Mouse (Mus musculus) heart, embryonic 11.5 days (tissue): ENCODE measurements around the gene Cdkn1a. TPM values are rescaled to one million over a fixed set of nuclear protein-coding genes. Genes with fewer than 3 reads are reported as not detected.

ENCODE experiments used
- ATAC-seq: fragments of 200-750 bp; cut with Nextera tagmentation; replicated peaks from 2 replicates; pipeline ENCODE4 v1.8.0; 2017; ENCODE audit warnings: moderate library complexity; ENCODE audit not compliant: insufficient number of reproducible peaks, low FRiP score, low TSS enrichment
- H3K27ac ChIP-seq: fragments of 300-500 bp; sonication (generic); 2 replicates; pipeline ENCODE4 v1.5.1; 2014; ENCODE audit warnings: mild to moderate bottlenecking, low read depth, low read length
- H3K27me3 ChIP-seq: fragments of 300-500 bp; sonication (generic); 2 replicates; pipeline ENCODE4 v1.6.1; 2014; ENCODE audit warnings: mild to moderate bottlenecking, low read length, mixed read lengths; ENCODE audit not compliant: control insufficient read depth, insufficient read depth
- H3K36me3 ChIP-seq: fragments of 300-500 bp; sonication (generic); 2 replicates; pipeline ENCODE4 v1.6.1; 2014; ENCODE audit warnings: mild to moderate bottlenecking, low read length, moderate library complexity, mixed read lengths; ENCODE audit not compliant: control insufficient read depth, insufficient read depth
- H3K4me1 ChIP-seq: fragments of 300-500 bp; sonication (generic); 2 replicates; pipeline ENCODE4 v1.6.1; 2014; ENCODE audit warnings: low read length; ENCODE audit not compliant: control insufficient read depth, insufficient read depth
- H3K4me2 ChIP-seq: fragments of 300-500 bp; sonication (generic); 2 replicates; pipeline ENCODE4 v1.6.1; 2014; ENCODE audit warnings: mild to moderate bottlenecking, moderate library complexity
- H3K4me3 ChIP-seq: fragments of 300-500 bp; sonication (generic); 2 replicates; pipeline ENCODE4 v1.5.1; 2014; ENCODE audit warnings: low read depth, low read length
- H3K9ac ChIP-seq: fragments of 300-500 bp; sonication (generic); 2 replicates; pipeline ENCODE4 v1.6.1; 2014; ENCODE audit warnings: mild to moderate bottlenecking, low read depth, low read length, moderate library complexity
- H3K9me3 ChIP-seq: fragments of 300-500 bp; sonication (generic); replicated peaks from 2 replicates; pipeline ENCODE4 v1.6.1; 2016; ENCODE audit warnings: low read length; ENCODE audit not compliant: control insufficient read depth
- whole genome bisulfite sequencing: fragments of 180-500 bp; shearing (Covaris S2); extraction: QIAGEN DNeasy Blood & Tissue Kit; methylation state at CpG from one replicate; pipeline ENCODE4 v1.1.7; 2014; ENCODE audit not compliant: insufficient replicate concordance; 5-methylcytosine and 5-hydroxymethylcytosine counted together
- polyA plus RNA-seq: library from polyadenylated mRNA; unstranded; fragments of >200 nt; fragmentation: Nextera tagmentation; extraction: Ambion mirVana; gene quantifications from 2 replicates; pipeline ENCODE4 v1.2.1, GENCODE M21; 2014

Gene Cdkn1a
- polyA plus RNA-seq, 1 experiment from 2014 or later, result 39.3 TPM

DNA sequence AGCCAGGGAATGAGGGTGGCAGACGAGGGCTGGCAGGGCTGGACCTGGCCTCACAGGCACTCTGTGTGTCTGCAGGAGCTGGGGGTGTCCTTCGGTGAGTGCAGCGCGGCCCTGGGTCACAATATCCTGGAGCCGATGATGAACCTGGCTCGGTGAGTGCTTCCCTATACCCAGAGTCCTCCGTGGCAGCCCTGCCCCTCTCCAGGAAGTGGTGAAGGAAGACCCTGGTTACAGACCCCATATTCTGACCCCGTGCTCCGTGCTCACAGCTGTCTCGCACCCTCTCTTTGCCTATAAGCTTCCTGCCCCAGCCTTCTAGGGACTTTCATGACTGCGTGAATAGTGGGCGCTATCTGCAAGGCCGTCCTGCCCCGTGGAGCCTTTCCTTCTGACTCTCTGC lies 56.5 kb downstream of the Cdkn1a start:
- WGBS, result 75% methylated on average over 14 of the region's 14 CpGs
- peaks cover 9% of the 10 kb centered on the region for H3K4me1 ChIP-seq
- no peak overlapping the region for H3K9ac ChIP-seq
- no peak overlapping the region for H3K4me3 ChIP-seq
- no peak overlapping the region for H3K27ac ChIP-seq
- H3K27me3 ChIP-seq, result no peaks in the 10 kb centered on the region
- no peak overlapping the region for H3K4me2 ChIP-seq
- ATAC-seq, result no peak
- H3K9me3 ChIP-seq, result no peaks in the 10 kb centered on the region
- no peaks in the 10 kb centered on the region for H3K36me3 ChIP-seq

DNA sequence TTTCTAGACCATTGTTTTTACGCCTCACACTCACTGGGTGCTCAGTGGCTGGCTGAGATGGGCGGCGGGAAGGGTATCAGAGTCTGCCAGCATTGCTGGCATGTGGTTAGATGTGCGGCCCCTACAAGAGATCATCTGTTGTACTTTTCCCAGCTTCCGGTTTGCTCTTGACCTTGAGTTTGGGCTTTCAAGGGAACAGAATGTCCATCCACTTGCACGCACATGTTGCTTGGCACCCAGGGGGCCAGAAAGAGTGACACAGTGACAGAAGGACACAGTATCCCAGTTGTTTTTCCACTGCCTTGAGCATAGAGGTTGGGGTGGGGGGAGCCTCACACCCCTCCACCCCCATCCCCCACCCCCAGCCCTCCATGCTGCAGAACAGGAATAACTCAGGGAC lies 57.0 kb downstream of the Cdkn1a start:
- WGBS, result 61% methylated on average over 6 of the region's 6 CpGs
- Histone ChIP-seq H3K27me3 (no peaks in the 10 kb centered on the region), H3K9ac (no peak overlapping the region)

DNA sequence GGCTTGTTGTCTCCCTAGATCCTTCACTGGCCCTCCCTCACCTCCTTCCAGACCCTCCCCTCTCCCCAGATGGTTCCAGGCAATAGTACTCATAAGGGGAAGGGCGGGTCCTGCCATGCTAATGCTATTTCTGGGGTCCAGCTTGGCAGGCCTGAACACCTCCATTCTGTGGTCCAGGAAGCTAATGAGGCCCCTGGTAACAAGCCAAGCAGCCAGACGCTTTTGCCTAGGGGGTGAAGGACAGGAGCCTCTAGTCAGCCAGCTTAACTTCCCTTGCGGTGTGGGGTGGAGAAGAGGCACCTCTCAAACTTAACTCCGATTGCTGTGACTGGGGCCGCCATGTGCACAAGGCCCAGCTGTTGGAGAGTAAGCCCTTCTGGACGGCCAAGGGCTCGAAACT lies 59.0 kb downstream of the Cdkn1a start:
- 69% methylated on average over 7 of the region's 7 CpGs for WGBS
- H3K36me3 ChIP-seq, result no peaks in the 10 kb centered on the region
- no peak overlapping the region for H3K4me3 ChIP-seq
- H3K9ac ChIP-seq, result no peak overlapping the region
- no peak overlapping the region for H3K27ac ChIP-seq
- peaks cover 9% of the 10 kb centered on the region for H3K4me1 ChIP-seq
- H3K9me3 ChIP-seq, result no peaks in the 10 kb centered on the region
- no peak for ATAC-seq
- no peaks in the 10 kb centered on the region for H3K27me3 ChIP-seq
- no peak overlapping the region for H3K4me2 ChIP-seq

More for the DNA sequence above, 57.0 kb downstream of the Cdkn1a start:
- Histone ChIP-seq H3K4me1 (peaks cover 9% of the 10 kb centered on the region), H3K4me2 (no peak overlapping the region), H3K27ac (no peak overlapping the region), H3K4me3 (no peak overlapping the region), H3K9me3 (no peaks in the 10 kb centered on the region), H3K36me3 (no peaks in the 10 kb centered on the region)
- ATAC-seq, result no peak

Other genes with a start within 250 kb of the Cdkn1a start
- 0.06 TPM in 1 of 2 replicates, not detected in the other for gene Pnpla1, start 232.6 kb upstream of the Cdkn1a start, polyA plus RNA-seq
- 0.06 TPM in 1 of 2 replicates, not detected in the other for gene 4930539E08Rik, start 175.7 kb upstream of the Cdkn1a start, polyA plus RNA-seq
- 0.21 TPM in 1 of 2 replicates, not detected in the other for gene Pxt1, start 147.1 kb upstream of the Cdkn1a start, polyA plus RNA-seq
- 60.0 and 69.6 TPM in 2 replicates for gene Kctd20, start 139.0 kb upstream of the Cdkn1a start, polyA plus RNA-seq
- gene Stk38, start 83.0 kb upstream of the Cdkn1a start, polyA plus RNA-seq, result 92.7 and 98.4 TPM in 2 replicates
- 420 and 433 TPM in 2 replicates for gene Srsf3, start 58.3 kb upstream of the Cdkn1a start, polyA plus RNA-seq
- gene Rab44, start 23.2 kb downstream of the Cdkn1a start, polyA plus RNA-seq, result 0.20 TPM in 1 of 2 replicates, not detected in the other
- 24.0 and 28.8 TPM in 2 replicates for gene Cpne5, start 147.2 kb downstream of the Cdkn1a start, polyA plus RNA-seq
- gene Ppil1, start 173.2 kb downstream of the Cdkn1a start, polyA plus RNA-seq, result 117 and 135 TPM in 2 replicates
- 90.6 and 94.9 TPM in 2 replicates for gene BC004004, start 177.8 kb downstream of the Cdkn1a start, polyA plus RNA-seq
- 0.55 and 1.7 TPM in 2 replicates for gene Pi16, start 226.7 kb downstream of the Cdkn1a start, polyA plus RNA-seq